Mouse (Mus musculus) heart, embryonic 13.5 days (tissue): ENCODE data around the gene Gm10310. TPM values are rescaled to one million over a fixed set of nuclear protein-coding genes. Genes with fewer than 3 reads are reported as not detected.

ENCODE experiments used
- polyA plus RNA-seq: library from polyadenylated mRNA; unstranded; fragments of >200 nt; fragmentation: Nextera tagmentation; extraction: Ambion mirVana; gene quantifications from 2 replicates; pipeline ENCODE4 v1.2.1, GENCODE M21; 2015

The Gm10310 gene
- polyA plus RNA-seq, 1 experiment from 2014 or later = not detected

Other genes starting within 250 kb of the Gm10310 start
- not detected in 2 replicates for gene Olfr806, start 243.1 kb downstream of the Gm10310 start, polyA plus RNA-seq
- gene Olfr807, start 227.3 kb downstream of the Gm10310 start, polyA plus RNA-seq = not detected in 2 replicates
- not detected in 2 replicates for gene Olfr808, start 219.6 kb downstream of the Gm10310 start, polyA plus RNA-seq
- not detected in 2 replicates for gene Olfr809, start 210.4 kb downstream of the Gm10310 start, polyA plus RNA-seq
- gene Olfr810, start 190.1 kb downstream of the Gm10310 start, polyA plus RNA-seq = not detected in 2 replicates
- not detected in 2 replicates for gene Olfr811, start 180.7 kb downstream of the Gm10310 start, polyA plus RNA-seq
- not detected in 2 replicates for gene Olfr812, start 139.0 kb downstream of the Gm10310 start, polyA plus RNA-seq
- not detected in 2 replicates for gene Olfr813, start 129.7 kb downstream of the Gm10310 start, polyA plus RNA-seq
- gene Olfr814, start 105.2 kb downstream of the Gm10310 start, polyA plus RNA-seq = not detected in 2 replicates
- gene Olfr815, start 79.2 kb downstream of the Gm10310 start, polyA plus RNA-seq = not detected in 2 replicates
- gene Olfr816, start 69.5 kb downstream of the Gm10310 start, polyA plus RNA-seq = not detected in 2 replicates
- gene Olfr818, start 36.0 kb downstream of the Gm10310 start, polyA plus RNA-seq = not detected in 2 replicates
- gene Olfr819, start 17.8 kb downstream of the Gm10310 start, polyA plus RNA-seq = not detected in 2 replicates
- gene Olfr247, start 8.9 kb downstream of the Gm10310 start, polyA plus RNA-seq = not detected in 2 replicates
- not detected in 2 replicates for gene Olfr820, start 27.6 kb upstream of the Gm10310 start, polyA plus RNA-seq
- not detected in 2 replicates for gene Olfr821, start 45.3 kb upstream of the Gm10310 start, polyA plus RNA-seq
- gene Olfr822, start 86.1 kb upstream of the Gm10310 start, polyA plus RNA-seq = not detected in 2 replicates
- not detected in 2 replicates for gene Olfr823, start 130.3 kb upstream of the Gm10310 start, polyA plus RNA-seq
- gene Olfr824, start 144.9 kb upstream of the Gm10310 start, polyA plus RNA-seq = not detected in 2 replicates
- not detected in 2 replicates for gene Olfr825, start 181.7 kb upstream of the Gm10310 start, polyA plus RNA-seq
- gene Olfr826, start 199.1 kb upstream of the Gm10310 start, polyA plus RNA-seq = not detected in 2 replicates
- not detected in 2 replicates for gene Olfr827, start 229.3 kb upstream of the Gm10310 start, polyA plus RNA-seq